Mouse (Mus musculus) megakaryocyte-erythroid progenitor cell, adult 5-6 weeks (primary cell): Measurements from ENCODE around the gene Wwox. TPM values are rescaled to one million over a fixed set of nuclear protein-coding genes. Genes with fewer than 3 reads are reported as not detected.

Experiments
- ATAC-seq: replicated peaks from 2 replicates; pipeline ENCODE4 v1.8.0; 2016; ENCODE audit warnings: mild to moderate bottlenecking, inconsistent platforms; ENCODE audit not compliant: severe bottlenecking, poor library complexity, low FRiP score, low TSS enrichment
- total RNA-seq, 2 experiments: library from RNA; stranded (forward) in 1 of 2; stranded (reverse) in 1 of 2; fragments of 200-1000, 215-1000 nt in 1 of 2; fragments of >200 nt in 1 of 2; fragmentation: Nextera tagmentation in 1 of 2; gene quantifications; 2 replicates each; pipeline ENCODE4 v1.2.3; 2014 to 2017

Wwox gene
- total RNA-seq, 2 experiments from 2014 or later: 8.5 to 28.7 TPM

GRCm38 (mm10) chr8:114694566-114695198 is 255.2 kb downstream of the Wwox start:
- ATAC-seq: no peak

DNA sequence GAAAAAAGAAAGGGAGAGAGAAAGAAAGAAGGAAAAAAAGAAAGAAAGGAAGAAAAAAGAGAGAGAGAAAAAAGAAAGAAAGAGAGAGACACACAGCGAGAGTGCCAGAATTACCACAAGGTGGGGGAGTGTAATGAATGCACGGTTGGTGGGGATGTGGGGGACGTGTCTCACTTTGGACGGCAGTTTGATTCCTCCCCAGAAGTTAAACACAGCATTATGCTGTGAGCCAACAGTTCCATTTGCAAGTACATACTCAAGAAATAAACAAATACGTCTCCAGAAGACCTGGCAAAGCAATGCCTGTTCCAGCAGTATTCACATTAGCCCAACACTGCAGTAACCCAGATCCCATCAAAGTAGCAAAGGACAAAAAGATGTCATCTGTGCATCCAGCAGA is 264.1 kb downstream of the Wwox start:
- no peak for ATAC-seq

DNA sequence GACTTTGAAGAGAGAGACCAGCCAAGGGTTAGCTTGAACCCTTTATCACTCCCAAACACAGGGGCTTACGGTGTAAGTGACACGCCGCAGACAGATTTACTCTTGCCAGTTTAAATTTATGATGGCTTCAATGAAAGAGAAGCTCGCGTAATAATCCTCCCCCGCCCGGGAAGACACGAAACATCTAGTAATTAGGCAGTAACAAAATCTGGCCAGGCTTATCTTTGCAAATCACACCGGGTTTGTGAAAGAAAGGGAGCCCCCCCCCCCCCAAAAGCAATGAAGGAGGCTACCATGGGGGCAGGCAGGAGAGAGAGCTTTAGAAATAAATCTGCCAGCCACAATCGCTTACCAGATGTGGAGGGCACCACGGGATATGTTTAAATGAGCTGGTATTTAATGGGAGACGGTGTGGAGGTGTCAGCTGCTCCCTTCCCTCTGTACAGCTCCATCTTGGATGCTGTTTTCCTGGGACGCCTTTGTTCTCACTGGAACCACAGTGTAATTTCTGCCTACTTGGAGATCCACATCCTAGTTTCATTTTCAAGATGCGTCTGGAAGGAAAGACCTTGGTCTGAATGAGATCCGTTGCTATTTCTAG is 268.2 kb downstream of the Wwox start:
- no peak for ATAC-seq

DNA sequence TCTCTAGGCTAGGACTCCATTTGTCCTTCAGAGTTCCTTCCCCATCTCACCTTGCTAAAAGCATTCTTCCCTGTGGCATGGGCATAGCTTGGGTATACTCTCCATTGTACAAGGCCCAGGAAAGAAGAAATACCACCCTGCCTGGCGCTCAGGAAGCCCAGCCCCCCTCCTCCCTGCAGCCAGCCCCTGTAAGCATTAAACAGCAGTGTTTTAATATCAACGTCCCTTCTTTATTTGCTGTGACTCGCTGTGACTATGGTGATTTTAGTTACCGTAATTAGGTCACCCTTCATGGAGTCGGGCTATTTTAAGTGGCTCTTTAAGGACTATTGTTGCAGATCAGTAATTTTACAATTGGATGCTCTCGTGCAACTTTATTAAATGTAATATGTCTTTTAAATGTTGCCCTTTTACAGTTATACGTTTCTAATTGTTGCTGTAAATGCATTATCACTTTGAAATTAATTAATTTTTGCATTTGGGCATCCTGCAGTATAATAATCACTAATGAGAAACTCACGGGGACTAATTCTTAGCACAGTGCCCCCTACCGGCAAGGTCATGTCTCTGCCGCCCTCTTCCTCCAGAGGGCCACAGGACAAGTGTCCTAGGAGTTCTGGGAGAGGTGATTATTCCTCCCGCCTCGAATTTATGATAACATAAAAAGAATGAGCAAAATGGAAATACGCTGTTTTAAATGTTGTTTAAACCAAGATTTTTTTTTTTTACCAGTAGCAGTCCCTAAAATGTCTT is 276.0 kb downstream of the Wwox start:
- ATAC-seq: no peak

- ATAC-seq: no peak
Measured at GRCm38 (mm10) chr8:114716546-114717255, 277.2 kb downstream of the Wwox start.

DNA sequence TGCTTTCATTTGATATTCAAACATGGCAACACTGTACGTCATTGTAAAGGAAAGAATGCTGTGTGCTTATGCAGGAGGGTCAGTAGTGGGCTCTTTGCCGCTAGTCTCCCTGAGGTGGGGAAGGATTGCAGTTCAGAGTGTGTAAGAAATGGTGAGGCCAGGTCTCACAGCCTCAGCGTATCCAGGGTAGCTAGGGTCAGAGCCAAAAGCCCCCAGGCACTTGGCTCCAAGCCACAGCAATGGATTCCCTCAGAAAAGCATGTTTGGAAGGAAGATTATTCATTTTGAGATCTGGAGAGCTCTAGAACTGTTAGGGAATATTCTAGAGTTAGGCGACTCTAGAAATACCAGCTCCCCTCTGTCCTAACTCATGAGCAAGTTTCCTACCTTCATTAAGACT is 279.4 kb downstream of the Wwox start:
- no peak for ATAC-seq

GRCm38 (mm10) chr8:114722611-114723010 is 283.2 kb downstream of the Wwox start:
- no peak for ATAC-seq

DNA sequence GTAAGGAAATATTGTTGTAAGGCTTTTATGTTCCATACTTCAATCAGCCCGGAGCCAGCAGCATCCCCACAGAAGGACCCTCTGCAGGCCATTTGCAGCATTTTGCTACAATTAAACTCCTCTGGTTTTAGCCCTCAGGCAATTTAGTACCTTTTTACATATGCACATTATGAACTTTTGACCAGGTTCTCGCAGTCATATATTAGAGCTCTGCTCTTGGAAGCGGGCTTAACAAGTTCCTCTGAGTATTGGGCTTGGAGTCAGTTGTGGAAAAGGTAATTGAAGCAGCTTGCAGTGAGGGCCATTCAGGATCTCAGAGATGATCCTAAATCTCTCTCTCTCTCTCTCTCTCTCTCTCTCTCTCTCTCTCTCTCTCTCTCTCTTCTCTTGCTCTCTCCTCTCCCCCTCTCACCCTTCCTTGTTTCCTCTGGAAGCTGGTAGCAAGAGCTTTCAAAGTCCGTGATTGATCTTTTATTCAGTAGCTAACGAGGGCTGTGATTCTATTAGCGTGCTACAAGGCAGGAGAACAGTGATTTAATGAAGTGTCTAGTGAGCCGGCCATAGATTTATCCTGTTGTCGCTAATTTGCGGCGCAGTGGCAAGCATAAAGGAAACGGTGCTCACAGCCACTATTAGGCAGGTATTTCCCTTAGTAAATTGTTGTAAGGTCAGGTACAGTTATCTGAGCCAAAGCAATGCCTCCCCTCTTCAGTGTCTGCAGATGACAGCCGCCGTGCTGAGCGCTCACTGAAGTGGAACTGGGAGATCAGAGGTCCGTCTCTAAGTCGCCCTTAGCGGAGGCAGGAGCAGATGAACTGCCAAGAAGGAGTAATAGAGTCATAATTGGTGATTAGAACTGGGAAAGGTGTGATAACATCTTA is 292.0 kb downstream of the Wwox start:
- no peak for ATAC-seq

DNA sequence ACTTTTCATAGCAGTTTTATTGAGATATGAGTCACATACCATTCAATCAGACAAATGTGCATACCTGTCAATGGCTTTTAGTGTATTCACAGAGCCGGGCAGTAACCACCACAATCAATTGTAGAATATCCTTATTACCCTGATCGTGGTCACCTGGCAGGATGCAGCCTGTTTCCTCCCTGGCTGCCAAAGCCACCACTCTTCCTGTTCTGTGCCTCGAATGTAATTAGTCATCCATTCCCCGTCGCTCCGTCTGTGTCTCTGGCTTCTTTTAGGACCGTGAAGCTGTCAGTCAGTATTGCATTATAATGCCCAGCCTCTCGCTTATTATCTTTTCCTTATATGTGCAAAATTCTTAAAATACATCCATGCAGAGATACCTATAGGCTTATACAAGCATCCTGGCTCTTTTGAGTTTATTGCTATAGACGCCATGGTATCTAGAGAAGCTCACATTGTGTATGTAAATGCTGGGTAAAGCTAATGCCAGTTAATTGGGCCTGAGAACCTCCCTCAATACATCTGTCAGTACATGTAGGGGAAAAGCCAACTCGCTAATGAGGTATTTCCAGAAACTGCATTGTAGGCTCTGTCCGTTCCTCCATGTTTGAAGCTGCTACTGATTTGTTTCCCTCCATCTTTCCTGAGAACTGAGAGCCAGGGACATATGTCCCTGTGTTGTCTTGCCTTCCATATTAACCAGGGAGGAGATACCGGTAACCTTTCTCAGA is 303.9 kb downstream of the Wwox start:
- ATAC-seq: no peak

DNA sequence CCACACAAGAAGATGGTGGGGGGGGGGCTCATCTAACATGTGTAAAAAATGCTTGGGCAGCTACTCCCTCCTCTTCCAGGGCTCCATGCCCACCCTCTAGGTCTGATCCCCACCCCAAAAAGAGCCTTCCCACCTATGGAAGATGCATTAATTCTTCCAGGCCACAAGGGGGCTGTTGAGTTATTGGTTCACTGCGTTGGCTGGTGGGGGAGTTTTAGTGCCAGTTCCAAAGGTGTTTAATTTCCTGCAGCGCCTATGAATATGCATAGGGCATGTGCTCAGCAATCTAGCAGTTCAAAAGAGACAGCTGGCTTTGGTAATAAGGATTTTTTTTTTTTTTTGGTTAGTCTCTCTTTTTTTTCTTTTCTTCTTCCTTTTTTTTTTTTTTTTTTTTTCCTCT is 306.9 kb downstream of the Wwox start:
- ATAC-seq: no peak

- no peak for ATAC-seq
Measured at GRCm38 (mm10) chr8:114751376-114752135, 312.1 kb downstream of the Wwox start.

- ATAC-seq: no peak
Measured at GRCm38 (mm10) chr8:114759621-114760020, 320.2 kb downstream of the Wwox start.

DNA sequence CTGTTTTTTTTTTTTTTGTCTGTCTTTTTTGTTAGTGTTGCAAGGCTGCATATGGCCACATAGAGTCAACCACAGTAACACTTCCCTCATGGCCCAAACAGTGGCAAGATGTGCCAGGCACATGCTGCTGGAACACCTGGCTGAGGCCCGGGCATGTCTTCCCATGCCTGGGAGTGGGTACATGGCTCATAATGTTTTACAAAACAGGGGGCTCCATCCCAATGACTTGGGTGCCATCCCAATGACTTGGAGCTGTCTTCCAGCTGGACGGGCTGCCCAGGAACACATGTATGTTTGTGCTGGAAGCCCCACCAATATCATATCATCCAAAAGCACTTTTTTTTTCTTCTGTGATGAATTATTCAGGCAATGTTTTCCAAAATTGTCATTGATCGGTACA is 329.1 kb downstream of the Wwox start:
- no peak for ATAC-seq

- peak; percentile 81 for ATAC-seq
Measured at GRCm38 (mm10) chr8:114770856-114771776, 331.7 kb downstream of the Wwox start.

GRCm38 (mm10) chr8:114772276-114772849 is 332.9 kb downstream of the Wwox start:
- ATAC-seq: no peak
